ENCODE assay signal across 8 mouse cellular contexts in the genomic region with DNA sequence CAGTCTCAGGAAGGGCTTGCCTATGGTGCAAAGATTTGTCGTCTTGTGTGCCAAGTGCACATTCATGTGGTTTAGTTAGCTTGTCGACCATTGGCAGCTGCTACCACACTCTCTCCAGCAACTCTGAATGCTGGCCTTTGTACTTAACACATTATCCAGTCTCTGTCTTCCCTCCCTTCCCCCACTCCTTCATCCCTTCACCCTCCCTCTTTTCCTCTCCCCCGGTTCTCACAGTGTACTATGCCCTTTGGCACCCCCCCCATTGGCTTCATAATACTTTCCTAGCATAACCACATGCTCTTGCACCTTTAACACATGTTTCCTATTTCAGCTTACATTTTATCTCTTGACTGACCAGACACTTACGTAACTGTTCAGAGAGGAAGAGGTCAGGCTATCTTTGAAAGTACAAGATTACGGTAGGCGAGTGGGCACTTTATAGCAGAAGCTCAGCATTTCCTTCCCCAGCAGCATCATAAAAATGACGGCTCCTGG.
A peak's percentile ranks its signal among the peaks of the same experiment; 100 is the strongest.
DNase-seq lines count a peak whose midpoint lies in the region; ATAC-seq and TF ChIP-seq lines count a peak whose summit lies in the region.

No protein-coding gene starts in this region.

- H3K9me3 ChIP-seq in lung, embryonic 14.5 days (ENCODE audit: low read depth, low read length), result no peaks in the 10 kb centered on the region

- WGBS in lung, embryonic 14.5 days, result 43% methylated on average over 7 of the region's 7 CpGs
- WGBS in lung, adult 2 months, result 30% methylated on average over 7 of the region's 7 CpGs

- H3K27me3 ChIP-seq in lung, embryonic 14.5 days (ENCODE audit: insufficient read depth, low read length), result no peaks in the 10 kb centered on the region

- ATAC-seq in lung, embryonic 14.5 days (ENCODE audit: insufficient read depth), result peak; percentile 28; the same call in 1 of the 2 replicates

- TF ChIP-seq CTCF in lung, embryonic 14.5 days (IDR thresholded peaks at IDR 0.05; ENCODE audit: low read depth), result no peak
- no peak for TF ChIP-seq CTCF in lung, adult 2 months (IDR thresholded peaks at IDR 0.05; ENCODE audit: insufficient read depth, low read length)

- H3K36me3 ChIP-seq in lung, embryonic 14.5 days (ENCODE audit: insufficient read depth), result no peaks in the 10 kb centered on the region

- intact Hi-C loops in left cerebral cortex, postnatal 14 days (cut with DNase I), result no loop called here

- no peak overlapping the region for H3K4me2 ChIP-seq in lung, embryonic 14.5 days

- no peak overlapping the region for H3K27ac ChIP-seq in lung, embryonic 14.5 days (ENCODE audit: low read depth)

- no peak for TF ChIP-seq POLR2A in lung, adult 2 months (IDR thresholded peaks at IDR 0.05; ENCODE audit: borderline replicate concordance, extremely low read depth, low read depth, low read length)

- H3K4me1 ChIP-seq in lung, embryonic 14.5 days (ENCODE audit: insufficient read depth), result peaks cover 8% of the 10 kb centered on the region; the same call in 1 of the 2 replicates
- H3K4me1 ChIP-seq in lung, adult 2 months (ENCODE audit: control insufficient read depth, insufficient read depth, low read length), result peaks cover 4% of the 10 kb centered on the region

- no peak overlapping the region for H3K4me3 ChIP-seq in lung, embryonic 14.5 days (ENCODE audit: low read depth, low read length)
- no peak overlapping the region for H3K4me3 ChIP-seq in lung, adult 2 months (replicated peaks; ENCODE audit: extremely low read depth, low read depth, low read length)

- H3K9ac ChIP-seq in lung, embryonic 14.5 days, result no peak overlapping the region

- DNase-seq in lung, embryonic 14.5 days, result no peak
- no peak for DNase-seq in lung, adult 2 months
- peak; percentile 38 to 50 for DNase-seq in heart, adult 9 months (ENCODE audit: low spot score in 2 of 2)
- DNase-seq in kidney, postnatal 14 days, result peak; percentile 73
- peak; percentile 45 to 72 for DNase-seq in natural killer cell, adult 2 months (ENCODE audit: low spot score in 2 of 2)
- DNase-seq in layer of hippocampus, postnatal 36 days, result no peak
- no peak for DNase-seq in layer of hippocampus, postnatal 25 days (ENCODE audit: extremely low spot score in 1 of 2, low spot score in 1 of 2)
- DNase-seq in left cerebral cortex, postnatal 14 days (ENCODE audit: low spot score in 2 of 2), result no peak

Comparison
In these comparisons a context has a peak if more than half of its experiments do, and no peak if none do; other contexts are left out.
1. DNase-seq: peak in heart, adult 9 months (2 of 2), kidney, postnatal 14 days (single experiment) and natural killer cell, adult 2 months (2 of 2); none in lung, embryonic 14.5 days (single experiment), lung, adult 2 months (single experiment), layer of hippocampus, postnatal 36 days (0 of 2), layer of hippocampus, postnatal 25 days (0 of 2) and left cerebral cortex, postnatal 14 days (0 of 2).